Mouse (Mus musculus) kidney, embryonic 16.5 days (tissue): ENCODE results near the gene Ptprh. TPM values are rescaled to one million over a fixed set of nuclear protein-coding genes. Genes with fewer than 3 reads are reported as not detected.

Experiments
- ATAC-seq: fragments of 200-750 bp; cut with Nextera tagmentation; 2 replicates; pipeline ENCODE4 v1.8.0; 2017; ENCODE audit warnings: moderate TSS enrichment; ENCODE audit not compliant: low FRiP score, low TSS enrichment
- H3K27ac ChIP-seq: fragments of 300-500 bp; sonication (generic); 2 replicates; pipeline ENCODE4 v1.5.1; 2014; ENCODE audit warnings: low read length
- H3K27me3 ChIP-seq: fragments of 300-500 bp; sonication (generic); 2 replicates; pipeline ENCODE4 v1.6.1; 2014; ENCODE audit warnings: low read length, control low read depth, mixed read lengths; ENCODE audit not compliant: insufficient read depth
- H3K36me3 ChIP-seq: fragments of 300-500 bp; sonication (generic); 2 replicates; pipeline ENCODE4 v1.6.1; 2014; ENCODE audit warnings: low read length, control low read depth, mixed read lengths; ENCODE audit not compliant: insufficient read depth
- H3K4me1 ChIP-seq: fragments of 300-500 bp; sonication (generic); 2 replicates; pipeline ENCODE4 v1.6.1; 2014; ENCODE audit warnings: low read length, control low read depth, mixed read lengths; ENCODE audit not compliant: insufficient read depth
- H3K4me2 ChIP-seq: fragments of 300-500 bp; sonication (generic); replicated peaks from 2 replicates; pipeline ENCODE4 v1.6.1; 2014; ENCODE audit warnings: low read depth, low read length
- H3K4me3 ChIP-seq: fragments of 300-500 bp; sonication (generic); 2 replicates; pipeline ENCODE4 v1.5.1; 2014; ENCODE audit warnings: mild to moderate bottlenecking, low read length
- H3K9ac ChIP-seq: fragments of 300-500 bp; sonication (generic); replicated peaks from 2 replicates; pipeline ENCODE4 v1.6.1; 2014; ENCODE audit warnings: low read length
- H3K9me3 ChIP-seq: fragments of 300-500 bp; sonication (generic); 2 replicates; pipeline ENCODE4 v1.6.1; 2016; ENCODE audit warnings: low read length, control low read depth
- WGBS: fragments of 180-500 bp; shearing (Covaris S2); extraction: QIAGEN DNeasy Blood & Tissue Kit; methylation state at CpG from one replicate; pipeline ENCODE4 v1.1.7; 2014; 5-methylcytosine and 5-hydroxymethylcytosine counted together
- polyA plus RNA-seq: library from polyadenylated mRNA; unstranded; fragments of >200 nt; fragmentation: Nextera tagmentation; extraction: Ambion mirVana; gene quantifications from 2 replicates; pipeline ENCODE4 v1.2.1, GENCODE M21; 2015

Gene Ptprh
- polyA plus RNA-seq, 1 experiment from 2014 or later = not detected

- peaks cover 29% of the 10 kb centered on the region for H3K4me1 ChIP-seq
- no peak overlapping the region for H3K27ac ChIP-seq
- H3K4me3 ChIP-seq = no peak overlapping the region
- peaks cover 4% of the 10 kb centered on the region; the same call in 1 of the 2 replicates for H3K27me3 ChIP-seq
- no peak for ATAC-seq
- no peak overlapping the region for H3K4me2 ChIP-seq
- H3K9me3 ChIP-seq = no peaks in the 10 kb centered on the region
- WGBS = 57% methylated on average over 1 of the region's 1 CpGs
- no peaks in the 10 kb centered on the region for H3K36me3 ChIP-seq
- no peak overlapping the region for H3K9ac ChIP-seq
These were observed 85.4 kb downstream of the Ptprh start for GRCm38 (mm10) chr7:4518487-4518886.

DNA sequence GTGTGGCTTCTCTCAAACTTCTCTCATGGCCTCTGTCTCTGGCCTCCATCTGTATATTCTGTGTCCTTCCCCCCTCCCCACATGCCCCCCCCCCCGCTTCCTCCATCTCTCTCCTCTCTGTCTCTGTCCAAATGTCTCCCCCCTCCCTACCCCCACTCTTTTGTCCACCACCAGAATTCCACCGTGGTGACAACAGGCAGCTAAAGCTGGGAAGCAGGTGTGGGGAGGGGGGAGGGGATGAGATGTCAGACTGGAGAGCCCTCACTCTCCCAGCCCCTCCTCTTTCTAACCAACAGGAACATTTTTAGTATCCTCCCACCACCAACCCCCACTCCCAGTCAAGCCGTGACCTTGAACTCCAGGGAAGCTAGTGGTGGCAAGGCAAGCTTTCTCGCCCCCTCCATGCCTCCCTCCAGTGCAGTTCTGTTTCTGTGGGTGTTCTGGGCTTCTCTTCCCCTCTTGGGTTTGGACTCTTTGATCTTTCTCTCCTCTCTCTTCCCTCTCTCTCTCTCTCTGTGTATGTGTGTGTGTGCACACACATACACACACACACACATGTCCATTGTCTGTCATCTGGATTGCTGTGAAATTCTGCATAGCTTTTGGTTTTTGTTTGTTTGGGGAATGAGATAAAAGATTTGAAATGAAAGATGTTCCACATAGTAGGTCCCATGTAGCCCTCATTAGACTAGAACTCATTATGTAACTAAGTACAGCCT lies 87.3 kb downstream of the Ptprh start, which contains the start of gene Tnnt1:
Gene Tnnt1 (minus strand): TSS at position 51 of the 719 bp plus-strand sequence.
- no peak for ATAC-seq

GRCm38 (mm10) chr7:4515853-4516252 lies 88.0 kb downstream of the Ptprh start:
- Histone ChIP-seq H3K4me1 (peaks cover 24% of the 10 kb centered on the region), H3K9ac (no peak overlapping the region), H3K36me3 (no peaks in the 10 kb centered on the region), H3K9me3 (no peaks in the 10 kb centered on the region), H3K4me3 (no peak overlapping the region), H3K4me2 (no peak overlapping the region), H3K27me3 (no peaks in the 10 kb centered on the region), H3K27ac (no peak overlapping the region)
- 44% methylated on average over 6 of the region's 6 CpGs for WGBS
- ATAC-seq = no peak

More for the DNA sequence above, 87.3 kb downstream of the Ptprh start, which contains the start of gene Tnnt1:
- Histone ChIP-seq H3K36me3 (no peaks in the 10 kb centered on the region), H3K4me1 (peaks cover 29% of the 10 kb centered on the region), H3K27me3 (0 out of 2 replicates have a peak, but pooled peaks cover under 1% of the 10 kb centered on the region), H3K27ac (no peak within 1 kb of the TSS; the same call in 1 of the 2 replicates), H3K4me2 (no peak within 1 kb of the TSS), H3K9me3 (no peaks in the 10 kb centered on the region), H3K4me3 (no peak within 1 kb of the TSS), H3K9ac (0 out of 2 replicates have a peak within 1 kb of the TSS, but pooled peaks have one; percentile 10)
- WGBS = 17% methylated on average over 4 of the region's 4 CpGs

DNA sequence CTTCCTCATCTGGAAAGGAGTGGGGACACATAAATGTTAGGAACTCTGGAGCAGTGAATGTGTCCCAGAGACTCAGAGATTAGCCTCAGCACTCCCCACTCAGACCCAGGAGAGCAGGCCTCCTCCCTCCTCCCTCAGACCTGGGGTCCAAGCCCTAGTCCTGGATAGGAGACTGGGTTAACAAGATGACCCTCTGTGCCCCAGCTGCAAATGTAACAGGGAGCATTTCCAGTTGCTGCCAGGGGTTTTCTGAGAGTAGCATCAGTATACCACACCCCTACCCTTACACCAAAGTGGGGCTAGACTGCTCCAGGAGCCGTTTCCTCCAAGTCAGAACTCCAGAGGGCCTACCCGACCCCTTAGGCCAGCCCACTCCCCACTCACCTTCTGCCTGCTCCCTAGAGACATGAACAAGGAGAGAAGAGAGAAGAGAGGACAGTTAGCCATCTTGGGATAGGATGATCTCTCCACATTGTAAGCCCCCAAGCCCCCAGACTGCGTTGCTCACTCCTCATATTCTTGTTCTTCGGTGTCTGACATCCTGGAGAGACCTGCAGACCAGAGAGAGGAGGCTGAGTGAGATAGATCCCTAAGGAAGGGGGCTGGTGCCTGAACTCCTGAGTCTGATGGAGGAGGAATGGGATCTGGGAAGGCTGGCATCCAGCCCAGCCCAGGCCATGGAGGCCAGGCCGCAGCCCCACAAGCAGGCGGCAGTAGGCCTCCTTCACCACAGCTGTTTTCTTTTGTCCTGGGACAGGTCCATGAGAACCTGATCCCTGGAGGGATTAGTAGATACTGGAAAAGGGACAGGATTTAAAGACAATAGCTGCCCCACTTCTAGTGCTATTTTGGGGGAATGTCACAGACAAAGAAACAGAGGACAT lies 89.8 kb downstream of the Ptprh start:
- no peak overlapping the region for H3K4me2 ChIP-seq
- no peaks in the 10 kb centered on the region for H3K9me3 ChIP-seq
- no peaks in the 10 kb centered on the region for H3K27me3 ChIP-seq
- H3K4me1 ChIP-seq = peaks cover 23% of the 10 kb centered on the region
- no peak overlapping the region for H3K4me3 ChIP-seq
- peak overlapping the region; percentile 5 for H3K9ac ChIP-seq
- H3K27ac ChIP-seq = peak overlapping the region; percentile 61
- peak; percentile 44 for ATAC-seq
- H3K36me3 ChIP-seq = no peaks in the 10 kb centered on the region
- 49% methylated on average over 6 of the region's 6 CpGs for WGBS

GRCm38 (mm10) chr7:4513236-4513635 lies 90.6 kb downstream of the Ptprh start:
- no peak overlapping the region for H3K27ac ChIP-seq
- no peaks in the 10 kb centered on the region for H3K36me3 ChIP-seq
- H3K4me3 ChIP-seq = no peak overlapping the region
- H3K4me2 ChIP-seq = no peak overlapping the region
- H3K4me1 ChIP-seq = peaks cover 23% of the 10 kb centered on the region
- H3K27me3 ChIP-seq = no peaks in the 10 kb centered on the region
- no peak overlapping the region for H3K9ac ChIP-seq
- H3K9me3 ChIP-seq = no peaks in the 10 kb centered on the region
- ATAC-seq = no peak
- WGBS = 30% methylated on average over 13 of the region's 13 CpGs

- WGBS = 56% methylated on average over 8 of the region's 8 CpGs
- peak overlapping the region; percentile 30; the same call in 1 of the 2 replicates for H3K27ac ChIP-seq
These were observed 92.2 kb downstream of the Ptprh start for GRCm38 (mm10) chr7:4511489-4512224.

GRCm38 (mm10) chr7:4509863-4510608 lies 93.8 kb downstream of the Ptprh start:
- Histone ChIP-seq H3K9me3 (no peaks in the 10 kb centered on the region), H3K4me3 (0 out of 2 replicates have a peak overlapping the region, but pooled peaks have one; percentile 8), H3K27ac (0 out of 2 replicates have a peak overlapping the region, but pooled peaks have one; percentile 15), H3K36me3 (no peaks in the 10 kb centered on the region), H3K27me3 (no peaks in the 10 kb centered on the region), H3K9ac (peak overlapping the region; percentile 35), H3K4me2 (peak overlapping the region; percentile 31), H3K4me1 (peaks cover 13% of the 10 kb centered on the region; the same call in 1 of the 2 replicates)
- peak; percentile 75; the same call in 1 of the 2 replicates for ATAC-seq
- WGBS = 20% methylated on average over 24 of the region's 24 CpGs

More at GRCm38 (mm10) chr7:4511489-4512224, 92.2 kb downstream of the Ptprh start:
- H3K4me1 ChIP-seq = peaks cover 22% of the 10 kb centered on the region
- no peak overlapping the region for H3K4me2 ChIP-seq
- H3K4me3 ChIP-seq = no peak overlapping the region
- H3K27me3 ChIP-seq = no peaks in the 10 kb centered on the region
- no peak for ATAC-seq
- H3K9ac ChIP-seq = no peak overlapping the region
- no peaks in the 10 kb centered on the region for H3K36me3 ChIP-seq
- no peaks in the 10 kb centered on the region for H3K9me3 ChIP-seq

- Histone ChIP-seq H3K27ac (no peak overlapping the region), H3K4me3 (no peak overlapping the region), H3K9me3 (no peaks in the 10 kb centered on the region), H3K9ac (no peak overlapping the region), H3K27me3 (no peaks in the 10 kb centered on the region), H3K36me3 (no peaks in the 10 kb centered on the region), H3K4me2 (no peak overlapping the region), H3K4me1 (peaks cover 11% of the 10 kb centered on the region)
- ATAC-seq = no peak
- 93% methylated on average over 8 of the region's 8 CpGs for WGBS
These were observed 95.1 kb downstream of the Ptprh start for GRCm38 (mm10) chr7:4508739-4509116.
